Mouse (Mus musculus) lung, postnatal 14 days (tissue): ENCODE data around the gene Dnmt3a.

ENCODE experiments used
- DNase-seq: peaks from one replicate; pipeline ENCODE4 v3.0.0; 2021

Dnmt3a gene

DNA sequence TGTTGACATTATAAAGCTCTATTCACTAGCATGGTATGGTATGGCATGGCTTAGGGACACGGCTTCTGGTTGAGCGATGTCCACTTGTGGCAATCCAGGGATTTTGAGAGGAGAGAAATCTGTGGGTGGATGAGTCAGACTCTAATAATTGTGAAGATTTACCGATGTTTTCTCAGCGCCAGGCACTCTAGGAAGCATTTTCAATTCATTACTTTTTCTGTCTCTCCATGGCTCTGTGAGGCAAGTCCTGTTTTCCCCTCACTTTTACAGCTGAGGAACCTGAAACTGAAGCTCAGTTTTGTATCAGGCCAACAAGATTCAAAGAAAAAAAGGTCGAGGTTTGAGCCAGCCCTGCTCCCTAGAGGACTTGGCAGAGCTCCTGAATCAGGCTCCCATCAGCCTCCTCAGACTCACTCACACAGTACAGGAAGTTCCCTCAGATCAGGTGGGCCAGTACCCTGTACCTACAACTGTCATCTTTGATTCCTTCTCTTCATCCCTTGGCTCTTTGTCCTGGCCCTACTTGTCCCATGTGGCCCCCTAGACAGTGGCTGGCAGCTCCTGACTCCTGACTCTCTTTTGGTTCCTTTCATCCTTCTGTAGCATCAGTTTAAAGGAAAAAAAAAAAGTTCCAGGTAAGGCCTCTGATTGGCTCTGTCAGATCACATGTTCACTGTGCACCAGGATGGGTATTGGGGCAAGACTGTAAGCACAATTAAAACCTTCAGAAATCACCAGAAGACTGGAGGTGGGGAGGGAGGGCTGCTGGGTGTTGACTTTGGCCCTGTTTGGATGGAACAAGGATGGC, 19.3 kb downstream of the Dnmt3a start:
- DNase-seq, result no peak

GRCm38 (mm10) chr12:3825714-3826080, 19.9 kb downstream of the Dnmt3a start:
- DNase-seq, result no peak

DNA sequence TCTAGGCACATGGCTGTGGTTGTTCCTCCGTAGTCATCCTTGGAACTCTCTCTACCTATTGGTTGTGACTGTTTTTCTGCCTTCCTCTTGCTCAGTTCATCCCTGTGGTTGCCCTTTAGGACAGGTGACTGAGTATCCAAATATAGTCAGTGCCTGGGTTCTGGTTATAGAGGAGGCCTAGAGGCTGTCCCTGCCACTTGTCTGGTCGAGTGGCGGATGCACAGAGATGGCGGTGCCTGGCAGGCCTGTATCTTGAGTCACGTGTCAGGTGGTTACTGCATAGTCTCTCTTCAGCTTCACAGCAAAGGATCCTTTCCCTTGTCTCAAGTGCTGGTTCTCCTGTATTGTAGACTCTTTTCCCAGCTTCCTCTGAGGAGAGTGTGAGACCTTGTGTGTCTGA, 22.0 kb downstream of the Dnmt3a start:
- no peak for DNase-seq

- no peak for DNase-seq
These were observed 27.4 kb downstream of the Dnmt3a start for GRCm38 (mm10) chr12:3833059-3833760.

GRCm38 (mm10) chr12:3833851-3834273, 28.1 kb downstream of the Dnmt3a start:
- DNase-seq, result peak; percentile 78

GRCm38 (mm10) chr12:3834373-3835314, 28.8 kb downstream of the Dnmt3a start:
- peak; percentile 63 for DNase-seq

DNA sequence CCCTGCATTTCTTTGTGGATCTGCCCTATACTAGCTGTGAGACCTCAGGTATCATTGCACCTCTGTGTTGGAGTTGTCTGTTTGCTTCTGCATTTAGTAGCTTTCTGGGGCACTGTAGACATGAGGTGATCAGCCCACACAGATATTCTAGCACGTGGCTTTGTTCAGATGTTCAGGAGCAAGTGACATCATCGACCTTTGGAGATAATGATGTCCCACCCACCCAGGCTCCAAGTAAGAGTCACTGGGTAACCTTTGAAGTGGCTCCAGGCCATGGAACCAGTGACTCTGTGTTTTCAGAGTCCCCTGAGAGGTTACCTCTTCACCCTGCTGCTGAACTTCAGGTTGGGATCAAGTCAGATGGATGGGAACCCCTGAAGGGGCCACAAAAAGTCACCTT, 29.8 kb downstream of the Dnmt3a start:
- no peak for DNase-seq

DNA sequence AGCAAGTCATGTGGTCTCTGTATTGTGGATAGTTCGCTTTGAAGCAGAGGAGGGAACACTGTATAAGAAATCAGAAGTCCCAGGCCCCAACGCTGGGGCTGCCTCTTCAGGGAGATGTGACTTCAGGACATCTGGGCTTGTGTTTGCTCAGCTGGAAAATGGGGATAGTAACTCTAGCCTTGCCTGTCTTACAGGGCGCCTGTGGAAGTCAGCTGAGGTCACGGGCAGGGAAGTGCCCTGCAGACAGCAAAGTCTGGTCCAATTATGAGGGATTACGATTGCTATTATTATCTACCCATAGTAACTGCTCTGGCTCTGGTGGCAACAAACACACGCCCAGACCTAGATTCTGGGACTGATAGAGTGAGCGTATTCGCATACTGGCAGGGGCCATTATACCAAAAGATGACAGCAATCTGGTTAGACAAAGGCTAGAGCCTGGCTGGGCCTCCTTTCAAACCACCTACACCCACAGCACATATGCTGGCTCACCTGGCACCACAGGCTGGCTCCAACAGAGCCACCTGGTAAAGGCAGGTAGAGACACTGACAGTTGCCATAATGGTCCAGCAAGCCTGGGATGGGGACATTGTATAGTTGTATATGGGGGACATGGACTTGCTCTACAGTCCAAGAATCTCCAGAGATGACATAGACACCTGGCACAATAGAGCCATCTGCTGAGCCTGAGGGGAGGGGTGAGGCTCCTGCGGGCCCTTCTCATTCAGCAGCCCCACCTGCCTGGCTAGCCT, 31.4 kb downstream of the Dnmt3a start:
- DNase-seq, result no peak

- no peak for DNase-seq
These were observed 32.2 kb downstream of the Dnmt3a start for GRCm38 (mm10) chr12:3838009-3838408.

- no peak for DNase-seq
These were observed 33.9 kb downstream of the Dnmt3a start for GRCm38 (mm10) chr12:3839662-3840061.

DNA sequence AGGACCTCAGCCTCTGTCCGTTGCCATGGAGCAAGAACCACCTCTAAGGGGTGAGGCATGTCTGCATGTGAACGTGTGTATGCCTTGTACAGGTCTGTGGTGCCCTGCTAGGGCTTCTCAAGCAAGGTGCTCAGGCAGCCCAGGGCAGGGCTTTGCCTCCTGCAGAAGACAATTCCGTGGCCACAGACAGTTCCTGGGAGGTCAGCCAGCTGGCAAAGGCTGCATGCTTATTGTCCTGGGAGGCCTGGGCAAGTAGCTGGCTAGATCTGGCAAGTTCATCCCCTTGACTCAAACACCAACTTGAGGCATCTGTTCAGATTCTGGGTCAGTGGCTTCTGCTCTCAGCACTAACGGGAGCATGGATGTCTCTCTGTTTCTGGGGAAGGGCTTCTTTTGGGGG, 35.3 kb downstream of the Dnmt3a start:
- no peak for DNase-seq

DNA sequence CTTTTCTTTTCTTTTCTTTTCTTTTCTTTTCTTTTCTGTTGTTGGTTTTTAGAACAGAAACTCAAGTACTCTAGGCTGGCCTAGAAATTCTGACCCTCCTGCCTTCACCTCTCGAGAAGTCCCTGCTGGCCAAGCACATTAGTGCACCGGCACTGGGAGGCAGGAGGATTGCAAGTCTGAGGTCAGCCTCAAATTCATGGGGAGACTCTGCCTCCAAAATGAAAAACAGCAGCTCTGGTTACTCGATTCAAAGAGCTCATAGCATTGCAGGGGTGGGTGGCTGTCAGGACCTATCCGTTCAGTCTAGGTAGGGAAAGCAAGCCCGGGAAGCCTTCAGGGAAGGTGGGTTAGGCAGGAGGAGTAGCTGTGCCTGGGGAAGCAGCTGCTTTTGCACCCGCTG, 37.0 kb downstream of the Dnmt3a start:
- no peak for DNase-seq

DNA sequence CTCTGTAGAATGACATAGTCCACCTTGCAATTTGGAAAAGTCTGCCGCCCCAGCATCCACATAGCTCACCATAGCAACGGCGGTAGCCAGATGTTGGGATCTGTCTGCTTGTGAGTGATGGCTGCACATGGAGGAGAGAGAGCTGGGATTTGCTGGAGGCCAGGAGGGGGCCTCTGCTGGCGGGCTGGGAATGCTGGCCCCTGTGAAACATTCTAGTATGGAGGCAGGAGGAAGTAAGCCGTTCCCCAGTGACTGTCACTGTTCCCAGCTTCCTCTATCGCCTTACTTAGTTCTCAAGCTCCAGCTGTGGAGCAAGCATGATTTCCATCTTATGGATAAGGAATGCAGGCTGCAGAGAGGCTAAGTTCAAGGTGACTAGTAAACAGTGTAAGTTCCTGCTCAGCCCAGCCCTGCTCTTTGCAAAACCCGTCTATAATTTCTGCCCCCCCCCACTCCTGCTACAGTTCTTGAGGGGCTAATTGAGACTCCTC, 37.6 kb downstream of the Dnmt3a start:
- no peak for DNase-seq

DNA sequence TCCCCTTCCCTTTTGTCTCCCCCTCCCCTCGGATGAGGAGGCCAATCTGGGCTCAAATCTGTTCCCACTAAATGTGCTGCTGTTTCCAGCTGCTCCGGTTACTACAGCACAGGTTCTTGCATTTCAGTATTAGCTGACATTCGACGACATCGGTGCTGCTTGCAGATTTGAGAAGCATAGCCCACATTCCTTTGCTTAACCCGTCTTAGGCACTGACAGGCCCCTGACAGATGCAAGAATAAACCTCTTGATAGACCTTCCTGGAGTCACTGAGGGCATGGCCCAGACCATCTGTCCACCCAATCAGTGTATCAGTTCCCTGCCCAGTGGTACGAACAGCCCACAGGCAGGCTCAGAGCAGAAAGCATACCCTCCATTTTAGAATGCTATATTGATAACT, 38.1 kb downstream of the Dnmt3a start:
- no peak for DNase-seq

GRCm38 (mm10) chr12:3844335-3844734, 38.5 kb downstream of the Dnmt3a start:
- DNase-seq, result no peak

DNA sequence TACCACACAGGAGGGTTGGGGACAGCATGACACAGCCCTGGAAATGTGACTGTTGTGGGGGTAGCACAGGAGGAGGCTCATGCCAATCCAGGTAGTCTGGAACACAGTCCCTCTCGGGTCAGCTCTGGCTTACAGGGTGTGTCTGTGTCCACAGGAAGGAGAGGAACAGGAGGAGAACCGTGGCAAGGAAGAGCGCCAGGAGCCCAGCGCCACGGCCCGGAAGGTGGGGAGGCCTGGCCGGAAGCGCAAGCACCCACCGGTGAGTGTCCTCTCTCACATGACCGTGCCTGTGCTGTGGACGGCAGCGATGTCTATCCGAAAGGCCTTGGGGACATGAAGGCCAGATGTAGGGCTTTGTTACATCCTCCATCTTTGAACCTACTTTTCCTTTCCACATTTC, 43.7 kb downstream of the Dnmt3a start:
- no peak for DNase-seq

GRCm38 (mm10) chr12:3850165-3850564, 44.4 kb downstream of the Dnmt3a start:
- DNase-seq, result no peak

DNA sequence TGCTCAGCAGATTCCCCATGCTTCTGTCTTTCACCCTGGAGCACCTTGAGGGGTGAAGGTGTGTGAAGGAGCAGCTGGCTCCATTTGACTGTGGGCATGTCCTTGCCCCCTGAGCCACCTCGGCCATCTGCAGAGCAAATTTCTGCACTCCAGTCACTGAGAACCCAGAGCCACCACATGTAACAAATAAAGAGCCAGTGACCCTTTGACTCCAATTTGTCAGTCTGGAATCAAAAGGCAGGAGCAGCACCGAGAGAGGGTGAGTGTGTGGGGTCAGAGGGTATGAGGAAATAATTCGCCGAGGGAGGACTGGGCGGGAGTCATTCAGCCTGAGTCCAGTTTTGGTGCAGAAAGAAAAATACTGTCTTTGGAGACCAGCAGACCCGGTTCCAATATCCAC, 44.9 kb downstream of the Dnmt3a start:
- DNase-seq, result no peak

GRCm38 (mm10) chr12:3851179-3851578, 45.4 kb downstream of the Dnmt3a start:
- DNase-seq, result no peak

GRCm38 (mm10) chr12:3852521-3852920, 46.7 kb downstream of the Dnmt3a start:
- DNase-seq, result no peak

DNA sequence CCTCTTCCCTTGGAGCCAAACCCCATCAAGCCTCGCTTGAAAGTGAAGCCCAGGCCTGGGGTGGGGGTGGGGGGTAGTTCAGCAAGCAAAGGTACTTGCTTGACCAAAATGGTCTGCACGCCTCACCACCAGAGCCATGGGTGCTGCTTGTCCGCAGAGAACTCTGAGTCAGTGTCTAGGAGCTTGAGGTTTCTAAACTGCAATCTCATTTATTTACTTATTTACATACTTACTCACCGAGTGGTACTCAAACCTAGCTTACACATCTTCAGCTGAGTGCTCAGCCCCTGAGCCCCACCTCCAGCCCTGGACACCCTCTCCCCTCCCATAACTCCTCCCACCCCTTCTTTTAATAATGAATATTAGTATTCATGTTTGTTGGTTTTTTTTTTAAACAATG, 48.6 kb downstream of the Dnmt3a start:
- DNase-seq, result no peak

- peak; percentile 67 for DNase-seq
These were observed 50.1 kb downstream of the Dnmt3a start for GRCm38 (mm10) chr12:3855762-3856501.
